Mouse (Mus musculus) kidney, postnatal 4 days (tissue): ENCODE data around the gene Stk38l.

Experiments
- DNase-seq, 2 experiments: peaks; one replicate each; pipeline ENCODE4 v3.0.0; 2021; ENCODE audit warnings: mixed read lengths in 2 of 2

Gene Stk38l

GRCm38 (mm10) chr6:146776610-146777389, 52.0 kb downstream of the Stk38l start:
- no peak for DNase-seq

DNA sequence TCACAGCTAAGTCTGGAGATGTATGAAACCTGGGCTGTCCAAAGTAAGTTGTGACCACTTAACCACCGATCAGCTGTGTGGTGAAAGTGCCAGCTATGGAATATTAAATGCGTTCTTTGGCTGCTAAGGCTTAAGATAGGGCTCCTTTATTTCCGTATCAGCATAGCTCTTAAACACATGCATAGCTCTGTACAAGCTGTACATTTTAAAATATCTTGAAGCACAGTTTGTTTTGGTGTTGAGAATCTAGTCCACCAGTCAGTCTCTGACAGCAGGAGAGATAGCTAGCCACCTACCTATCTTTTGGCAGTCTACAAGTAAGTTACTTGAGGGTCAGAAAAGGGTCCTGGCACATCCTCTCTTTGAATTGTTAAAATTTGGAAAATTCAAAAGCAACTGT, 53.3 kb downstream of the Stk38l start:
- DNase-seq = no peak

DNA sequence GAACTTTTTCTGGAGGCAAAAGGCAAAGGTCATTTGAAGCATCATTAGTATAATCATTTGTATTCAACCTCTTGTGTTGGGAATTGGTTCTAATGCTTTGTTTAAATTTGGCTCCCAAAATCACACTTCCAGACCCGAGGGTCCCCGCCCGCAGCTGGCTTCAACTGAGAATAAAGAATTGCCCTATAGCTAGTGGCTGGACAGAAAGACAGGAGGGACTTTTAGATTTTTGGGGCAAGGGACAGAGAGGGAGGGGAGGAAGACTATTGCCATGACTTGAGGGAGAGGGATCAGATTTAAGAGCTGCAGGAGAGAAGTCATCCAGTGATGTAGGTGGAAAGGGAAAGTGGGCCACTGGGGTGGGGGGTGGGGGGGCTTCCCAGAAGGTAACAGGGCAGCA, 56.8 kb downstream of the Stk38l start:
- DNase-seq = no peak

DNA sequence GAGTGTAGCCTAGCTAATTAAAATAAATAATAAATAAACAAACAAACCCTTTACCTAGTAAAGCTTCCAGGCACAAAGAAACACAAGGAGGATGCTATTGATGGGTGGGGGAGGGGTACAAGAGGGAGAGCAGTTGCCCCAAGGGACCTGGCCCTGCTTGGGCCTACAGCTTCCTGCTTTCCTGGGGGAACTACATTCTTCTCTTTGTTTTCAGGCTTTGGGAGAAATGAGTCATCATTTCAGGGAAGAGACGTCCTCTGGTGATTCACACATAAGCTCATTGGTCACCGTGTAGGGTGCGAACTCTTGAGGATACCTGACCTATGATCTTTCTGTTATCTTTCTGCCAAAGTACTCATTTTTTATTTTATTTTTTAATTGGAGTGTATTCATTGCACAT, 68.7 kb downstream of the Stk38l start:
- DNase-seq = no peak

- peak in 1 of 2 experiments; percentile 6 for DNase-seq
Measured at GRCm38 (mm10) chr6:146795166-146795923, 70.5 kb downstream of the Stk38l start.

DNA sequence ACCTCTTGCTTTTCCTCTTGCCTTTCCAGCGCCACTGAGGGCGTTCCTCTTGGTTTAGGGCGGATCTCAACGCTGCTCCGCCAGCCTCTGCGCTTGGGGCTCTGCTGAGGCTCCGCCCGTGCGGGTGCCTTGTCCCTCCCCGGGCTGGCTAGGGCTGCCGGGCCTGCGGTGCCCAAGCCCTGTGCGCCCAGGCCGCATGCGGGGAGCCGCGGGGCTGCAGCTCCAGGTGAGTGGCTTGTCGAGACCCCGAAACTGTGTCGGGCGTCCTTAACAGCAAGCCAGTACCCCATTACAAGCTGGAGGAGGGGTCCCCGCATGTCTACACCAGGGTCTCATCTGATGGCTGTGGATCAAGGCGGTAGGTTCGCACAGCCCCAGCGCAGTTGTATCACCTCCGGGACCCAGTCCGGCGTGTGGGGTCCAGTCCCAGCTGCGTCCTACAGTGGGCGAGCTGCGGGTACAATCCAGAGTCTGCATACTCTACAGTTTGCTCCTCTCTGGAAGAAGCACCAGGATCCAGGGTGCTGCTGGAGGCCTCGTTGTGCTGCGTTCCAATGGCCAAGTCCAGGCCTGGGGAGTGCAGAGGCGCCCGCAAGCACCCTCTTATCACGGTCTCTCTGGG, 71.2 kb downstream of the Stk38l start, which contains the start of gene Arntl2:
Arntl2 (plus strand) TSS at position 132 of the 622 bp plus-strand sequence.
- peak; percentile 77 to 84 for DNase-seq

DNA sequence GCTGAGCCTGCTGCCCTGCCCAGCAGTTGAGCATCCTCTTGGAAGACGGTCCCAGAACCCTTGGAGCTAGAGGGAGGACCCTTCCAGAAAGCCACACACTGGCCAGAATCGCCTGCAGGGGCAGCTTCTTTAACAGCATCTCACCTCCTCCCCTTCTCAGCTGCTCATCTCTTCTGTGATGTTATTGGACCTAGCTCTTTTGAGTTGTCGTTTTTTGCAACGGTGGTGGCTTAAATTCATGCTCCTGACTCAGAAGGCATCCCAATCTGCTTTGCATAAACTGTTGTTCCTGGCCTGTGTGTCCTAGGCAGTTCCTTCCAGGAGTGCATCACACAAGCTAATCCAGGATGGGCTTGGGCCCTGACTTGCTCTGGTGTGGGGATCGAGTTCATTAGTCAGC, 72.7 kb downstream of the Stk38l start:
- no peak for DNase-seq

- no peak for DNase-seq
Measured at GRCm38 (mm10) chr6:146809991-146810390, 85.2 kb downstream of the Stk38l start.

- no peak for DNase-seq
Measured at GRCm38 (mm10) chr6:146813007-146813406, 88.2 kb downstream of the Stk38l start.

DNA sequence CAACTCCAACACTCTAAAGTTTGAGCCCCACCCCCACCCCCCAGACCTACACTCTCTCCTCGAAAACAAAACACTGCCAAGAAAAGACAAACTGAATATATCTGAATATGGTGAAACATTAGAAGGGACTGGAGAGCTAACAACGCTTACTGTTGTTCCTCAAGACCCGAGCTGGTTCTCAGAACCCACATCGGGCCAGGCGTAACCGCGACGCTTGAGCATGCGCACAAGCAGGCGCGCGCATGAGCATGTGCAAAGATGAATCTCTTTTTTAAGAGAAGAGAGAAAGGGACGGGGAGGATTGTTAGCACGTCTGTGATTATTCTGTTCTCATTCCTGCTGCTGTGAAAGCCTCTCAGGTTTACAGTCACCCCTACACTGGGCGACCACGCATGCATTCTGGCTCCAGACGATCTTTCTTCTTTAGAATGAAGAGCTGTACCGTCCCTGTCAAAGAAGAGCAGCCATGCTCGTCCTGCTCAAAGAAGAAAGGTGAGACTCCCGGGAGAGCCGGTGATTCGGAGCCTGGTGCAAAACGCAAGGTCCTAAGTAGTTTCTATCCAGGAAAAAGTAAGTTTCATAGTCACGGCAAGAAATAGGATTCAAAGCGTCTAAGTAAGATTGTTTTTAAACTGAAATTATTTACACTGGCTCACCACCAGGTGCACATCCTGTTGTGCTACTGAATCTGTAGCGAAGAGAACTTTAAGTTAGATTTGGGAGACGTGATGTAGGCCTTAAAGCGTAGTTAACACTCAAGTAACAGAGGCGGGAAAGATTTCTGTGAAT, 95.6 kb downstream of the Stk38l start:
- DNase-seq = peak in 1 of 2 experiments; percentile 24

- no peak for DNase-seq
Measured at GRCm38 (mm10) chr6:146821958-146822357, 97.2 kb downstream of the Stk38l start.

DNA sequence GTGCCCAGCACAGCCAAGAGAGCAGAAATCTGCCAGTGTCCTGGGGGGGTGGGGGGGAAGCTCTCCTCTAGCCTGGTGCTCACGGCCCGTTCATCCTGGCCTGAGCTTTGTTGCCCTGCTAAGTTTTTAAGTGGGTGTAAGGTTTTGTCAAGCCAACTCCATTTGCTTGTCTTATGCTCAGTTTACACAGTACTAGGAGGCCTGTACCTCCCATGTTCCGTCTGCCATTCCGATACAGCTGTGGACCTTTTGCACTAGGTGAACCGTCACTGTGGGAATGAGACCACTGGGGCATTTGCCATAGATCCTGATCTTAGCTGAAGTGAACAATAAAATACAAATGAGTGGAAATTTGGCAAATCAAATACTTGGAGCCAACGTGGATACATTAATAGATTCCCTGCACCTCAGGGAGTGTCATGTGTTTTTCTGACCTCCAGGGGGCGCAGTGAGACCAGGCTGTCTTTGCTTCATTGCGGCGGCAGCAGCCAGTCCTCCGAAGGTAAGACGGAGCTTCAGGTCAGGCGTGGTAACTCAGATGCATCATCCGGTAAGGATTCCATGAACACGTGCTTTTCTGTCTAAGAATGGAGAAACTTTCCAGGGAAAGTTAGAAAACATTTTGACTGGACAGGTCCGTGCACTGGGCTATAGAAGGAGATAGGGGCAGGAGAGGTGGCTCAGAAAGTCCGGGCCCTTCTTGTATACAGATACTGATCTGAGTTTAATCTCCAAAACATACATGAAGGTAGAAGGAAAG, 100.1 kb downstream of the Stk38l start:
- peak; percentile 81 for DNase-seq

GRCm38 (mm10) chr6:146825487-146825773, 100.6 kb downstream of the Stk38l start:
- DNase-seq = no peak
